Mouse (Mus musculus): Measurements from ENCODE around the gene Tmem204. TPM values are rescaled to one million over a fixed set of nuclear protein-coding genes. Genes with fewer than 3 reads are reported as not detected.
A peak's percentile ranks its signal among the peaks of the same experiment; 100 is the strongest.

Tmem204 gene
- total RNA-seq, 1 experiment: 0.62 TPM

GRCm38 (mm10) chr17:25044879-25045278, 38.5 kb downstream of the Tmem204 start:
- no peak for DNase-seq (ENCODE audit: low read depth, low spot score)
- no peak overlapping the region for H3K4me3 ChIP-seq (ENCODE audit: insufficient read depth in 1 of 2, low read depth in 1 of 2, low read length in 2 of 2, poor library complexity in 1 of 2, severe bottlenecking in 1 of 2)
- H3K9me3 ChIP-seq (ENCODE audit: control insufficient read depth, insufficient read depth, low read depth, low read length): no peaks in the 10 kb centered on the region
- no peak overlapping the region for H3K9ac ChIP-seq (ENCODE audit: insufficient read depth, low read depth, low read length, poor library complexity, severe bottlenecking)
- H3K4me1 ChIP-seq (ENCODE audit: control insufficient read depth in 2 of 2, insufficient read depth in 2 of 2, low read length in 2 of 2, poor library complexity in 1 of 2): no peaks in the 10 kb centered on the region
- H3K36me3 ChIP-seq (ENCODE audit: control insufficient read depth, insufficient read depth, low read length, poor library complexity, severe bottlenecking): peaks cover 2% of the 10 kb centered on the region; the same call in 1 of the 2 replicates
- in situ Hi-C loops (cut with MboI; ENCODE audit: low sequenced_read_pairs in 2 of 2, unreplicated experiment in 2 of 2): no loop called here
- H3K27ac ChIP-seq (ENCODE audit: insufficient read depth, low read depth, low read length, poor library complexity, severe bottlenecking): no peak overlapping the region
- TF ChIP-seq HCFC1 (IDR thresholded peaks at IDR 0.05; ENCODE audit: borderline replicate concordance, insufficient read depth, low read length) (no peak), CHD2 (IDR thresholded peaks at IDR 0.05; ENCODE audit: low read depth, low read length) (no peak), ZNF384 (IDR thresholded peaks at IDR 0.05; ENCODE audit: low read depth, low read length) (no peak), MAFK (IDR thresholded peaks at IDR 0.05; ENCODE audit: insufficient read depth, low read depth, low read length) (no peak), ZC3H11A (IDR thresholded peaks at IDR 0.05; ENCODE audit: borderline replicate concordance, low read depth, low read length) (no peak)

- H3K4me3 ChIP-seq (ENCODE audit: insufficient read depth in 1 of 2, low read depth in 1 of 2, low read length in 2 of 2, poor library complexity in 1 of 2, severe bottlenecking in 1 of 2): no peak overlapping the region
- TF ChIP-seq HCFC1 (IDR thresholded peaks at IDR 0.05; ENCODE audit: borderline replicate concordance, insufficient read depth, low read length) (no peak), ZC3H11A (IDR thresholded peaks at IDR 0.05; ENCODE audit: borderline replicate concordance, low read depth, low read length) (no peak), CHD2 (IDR thresholded peaks at IDR 0.05; ENCODE audit: low read depth, low read length) (no peak), ZNF384 (IDR thresholded peaks at IDR 0.05; ENCODE audit: low read depth, low read length) (no peak), MAFK (IDR thresholded peaks at IDR 0.05; ENCODE audit: insufficient read depth, low read depth, low read length) (no peak)
- no peak overlapping the region for H3K27ac ChIP-seq (ENCODE audit: insufficient read depth, low read depth, low read length, poor library complexity, severe bottlenecking)
- no peak overlapping the region for H3K9ac ChIP-seq (ENCODE audit: insufficient read depth, low read depth, low read length, poor library complexity, severe bottlenecking)
- H3K36me3 ChIP-seq (ENCODE audit: control insufficient read depth, insufficient read depth, low read length, poor library complexity, severe bottlenecking): peaks cover 3% of the 10 kb centered on the region; the same call in 1 of the 2 replicates
- no peaks in the 10 kb centered on the region for H3K9me3 ChIP-seq (ENCODE audit: control insufficient read depth, insufficient read depth, low read depth, low read length)
- H3K4me1 ChIP-seq (ENCODE audit: control insufficient read depth in 2 of 2, insufficient read depth in 2 of 2, low read length in 2 of 2, poor library complexity in 1 of 2): no peaks in the 10 kb centered on the region
- DNase-seq (ENCODE audit: low read depth, low spot score): no peak
- in situ Hi-C loops (cut with MboI; ENCODE audit: low sequenced_read_pairs in 2 of 2, unreplicated experiment in 2 of 2): no loop called here
Observed at GRCm38 (mm10) chr17:25036183-25036582, 47.2 kb downstream of the Tmem204 start.

- peak overlapping the region; percentile 78 to 87 for H3K4me3 ChIP-seq (ENCODE audit: insufficient read depth in 1 of 2, low read depth in 1 of 2, low read length in 2 of 2, poor library complexity in 1 of 2, severe bottlenecking in 1 of 2)
- no peaks in the 10 kb centered on the region for H3K9me3 ChIP-seq (ENCODE audit: control insufficient read depth, insufficient read depth, low read depth, low read length)
- in situ Hi-C loops (cut with MboI; ENCODE audit: low sequenced_read_pairs in 2 of 2, unreplicated experiment in 2 of 2): no loop called here
- peak overlapping the region; percentile 73 for H3K9ac ChIP-seq (ENCODE audit: insufficient read depth, low read depth, low read length, poor library complexity, severe bottlenecking)
- H3K4me1 ChIP-seq (ENCODE audit: control insufficient read depth in 2 of 2, insufficient read depth in 2 of 2, low read length in 2 of 2, poor library complexity in 1 of 2): peaks cover 0 to under 1% of the 10 kb centered on the region in 2 experiments; a peak in 2 of 4 replicates
- no peak for DNase-seq (ENCODE audit: low read depth, low spot score)
- H3K27ac ChIP-seq (ENCODE audit: insufficient read depth, low read depth, low read length, poor library complexity, severe bottlenecking): no peak overlapping the region
- TF ChIP-seq ZNF384 (IDR thresholded peaks at IDR 0.05; ENCODE audit: low read depth, low read length) (no peak), MAFK (IDR thresholded peaks at IDR 0.05; ENCODE audit: insufficient read depth, low read depth, low read length) (no peak), HCFC1 (IDR thresholded peaks at IDR 0.05; ENCODE audit: borderline replicate concordance, insufficient read depth, low read length) (no peak)
- H3K36me3 ChIP-seq (ENCODE audit: control insufficient read depth, insufficient read depth, low read length, poor library complexity, severe bottlenecking): peaks cover 6% of the 10 kb centered on the region; the same call in 1 of the 2 replicates
Observed at GRCm38 (mm10) chr17:25016292-25017132, 66.9 kb downstream of the Tmem204 start.

GRCm38 (mm10) chr17:25015655-25016291, 67.6 kb downstream of the Tmem204 start, which contains the start of the genes Cramp1l and Ift140:
Gene Cramp1l (minus strand): TSS chr17:25015788.
Gene Ift140 (plus strand): TSS chr17:25016085.
- TF ChIP-seq CHD2 (IDR thresholded peaks at IDR 0.05; ENCODE audit: low read depth, low read length): peak; percentile 76
- TF ChIP-seq ZNF384 (IDR thresholded peaks at IDR 0.05; ENCODE audit: low read depth, low read length): no peak
- peak within 1 kb of the TSS; percentile 79 to 89 for H3K4me3 ChIP-seq (ENCODE audit: insufficient read depth in 1 of 2, low read depth in 1 of 2, low read length in 2 of 2, poor library complexity in 1 of 2, severe bottlenecking in 1 of 2)
- peak; percentile 97 for DNase-seq (ENCODE audit: low read depth, low spot score)
- peak within 1 kb of the TSS; percentile 81 for H3K9ac ChIP-seq (ENCODE audit: insufficient read depth, low read depth, low read length, poor library complexity, severe bottlenecking)
- no peaks in the 10 kb centered on the region for H3K9me3 ChIP-seq (ENCODE audit: control insufficient read depth, insufficient read depth, low read depth, low read length)
- no peak within 1 kb of the TSS for H3K27ac ChIP-seq (ENCODE audit: insufficient read depth, low read depth, low read length, poor library complexity, severe bottlenecking)
- H3K4me1 ChIP-seq (ENCODE audit: control insufficient read depth in 2 of 2, insufficient read depth in 2 of 2, low read length in 2 of 2, poor library complexity in 1 of 2): peaks cover 1 to 2% of the 10 kb centered on the region in 2 experiments; a peak in 3 of 4 replicates
- in situ Hi-C loops (cut with MboI; ENCODE audit: low sequenced_read_pairs in 2 of 2, unreplicated experiment in 2 of 2): no loop called here
- peaks cover 9% of the 10 kb centered on the region; the same call in 1 of the 2 replicates for H3K36me3 ChIP-seq (ENCODE audit: control insufficient read depth, insufficient read depth, low read length, poor library complexity, severe bottlenecking)

Measured in ES-E14 (cell line).